Mouse (Mus musculus): ENCODE measurements around the gene Dusp14.

Gene Dusp14

DNA sequence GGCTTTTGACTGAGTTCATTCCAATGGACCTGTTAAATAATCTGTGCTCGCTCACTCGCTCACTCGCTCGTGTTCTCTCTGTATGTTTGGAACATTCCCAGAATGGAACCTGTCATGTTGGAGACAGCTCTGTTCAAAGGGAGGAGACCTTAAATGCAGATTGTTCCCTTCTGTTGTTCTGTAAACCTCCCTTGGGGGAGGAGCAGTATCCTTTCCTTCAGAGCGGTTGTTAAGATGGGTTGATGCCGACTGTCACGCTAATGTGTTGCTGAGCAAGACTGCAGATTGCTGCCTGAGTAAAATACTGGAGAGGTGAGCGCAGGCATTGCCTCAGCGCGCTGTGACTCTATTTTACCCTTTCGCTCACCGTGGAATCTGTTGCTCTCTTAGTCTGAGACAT lies 58.0 kb downstream of the Dusp14 start:
- TF ChIP-seq GATA4 (IDR thresholded peaks at IDR 0.05; ENCODE audit: insufficient replicate concordance, low read length) = no peak

DNA sequence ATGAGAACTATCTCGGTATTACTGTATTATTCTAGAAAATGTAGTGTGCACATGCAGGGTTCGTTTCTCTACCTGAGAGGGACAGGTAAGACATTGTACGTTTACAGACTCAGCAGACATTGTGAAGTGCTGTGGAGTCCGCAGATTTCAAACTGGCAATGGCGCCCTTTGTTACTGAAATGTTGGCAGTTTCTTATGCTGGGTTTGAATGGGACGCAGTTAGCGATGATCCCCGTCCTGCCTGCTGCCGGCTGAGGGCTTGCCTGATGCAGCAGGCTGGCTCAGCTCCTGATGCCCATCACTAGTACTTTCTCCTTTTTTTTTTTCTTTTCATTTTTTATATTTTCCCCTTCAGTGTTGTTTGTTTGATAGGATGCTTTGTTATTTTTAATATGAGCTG lies 58.6 kb downstream of the Dusp14 start:
- no peak for TF ChIP-seq GATA4 (IDR thresholded peaks at IDR 0.05; ENCODE audit: insufficient replicate concordance, low read length)

- no peak for TF ChIP-seq GATA4 (IDR thresholded peaks at IDR 0.05; ENCODE audit: insufficient replicate concordance, low read length)
Observed at GRCm38 (mm10) chr11:84009001-84009400, 60.1 kb downstream of the Dusp14 start.

DNA sequence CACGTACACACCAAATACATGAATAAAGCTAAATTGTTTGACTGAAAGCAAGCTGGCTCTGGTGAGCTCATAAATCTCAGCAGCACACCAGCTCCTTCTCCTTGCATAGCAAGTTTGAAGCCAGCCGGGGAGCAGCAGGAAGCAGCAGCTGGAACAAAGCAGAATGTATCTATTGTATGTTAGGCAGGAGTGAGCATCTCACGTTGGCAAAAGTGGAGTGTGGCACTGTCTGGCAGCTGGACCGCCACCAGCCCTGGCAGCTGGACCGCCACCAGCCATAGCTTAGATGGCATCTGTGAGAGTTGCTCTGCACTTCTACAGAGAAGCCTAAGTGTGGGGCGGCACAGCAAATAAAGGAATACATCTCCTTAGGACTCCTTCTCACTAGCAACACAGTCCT lies 65.1 kb downstream of the Dusp14 start:
- no peak for TF ChIP-seq GATA4 (IDR thresholded peaks at IDR 0.05; ENCODE audit: insufficient replicate concordance, low read length)

- no peak for TF ChIP-seq GATA4 (IDR thresholded peaks at IDR 0.05; ENCODE audit: insufficient replicate concordance, low read length)
Observed at GRCm38 (mm10) chr11:84001257-84001656, 67.8 kb downstream of the Dusp14 start.

GRCm38 (mm10) chr11:83999411-83999915 lies 69.6 kb downstream of the Dusp14 start:
- TF ChIP-seq GATA4 (IDR thresholded peaks at IDR 0.05; ENCODE audit: insufficient replicate concordance, low read length) = no peak

DNA sequence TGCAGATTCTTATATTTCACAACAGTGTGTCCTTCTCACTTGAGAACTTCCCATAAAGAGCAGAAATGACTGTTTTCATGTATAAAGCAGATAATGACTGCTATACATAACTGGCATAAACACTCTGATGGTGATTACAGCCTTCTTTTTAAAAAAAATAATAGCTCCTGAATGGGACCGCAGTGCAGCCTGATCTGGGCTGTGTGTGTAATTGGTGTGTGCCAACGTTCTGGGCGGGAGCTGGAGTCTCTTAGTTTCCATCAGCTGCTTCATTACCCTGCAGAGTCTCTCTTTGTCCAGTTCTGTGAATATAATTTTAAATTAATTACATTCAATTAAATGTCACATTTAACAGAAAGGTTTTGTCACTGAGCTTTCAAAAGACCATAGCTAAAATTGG lies 70.1 kb downstream of the Dusp14 start:
- TF ChIP-seq GATA4 (IDR thresholded peaks at IDR 0.05; ENCODE audit: insufficient replicate concordance, low read length) = no peak

All from liver, adult (tissue).